Mouse (Mus musculus) erythroblast, embryonic 14.5 days (primary cell): ENCODE data around the gene Adcy2. TPM values are rescaled to one million over a fixed set of nuclear protein-coding genes. Genes with fewer than 3 reads are reported as not detected.

ENCODE experiments used
- H3K27me3 ChIP-seq: 2 replicates; pipeline ENCODE4 v1.6.1; 2012; ENCODE audit warnings: inconsistent platforms; ENCODE audit not compliant: control insufficient read depth
- H3K36me3 ChIP-seq: 2 replicates; pipeline ENCODE4 v1.6.1; 2012; ENCODE audit warnings: mild to moderate bottlenecking, inconsistent platforms; ENCODE audit not compliant: control insufficient read depth
- H3K4me1 ChIP-seq: 2 replicates; pipeline ENCODE4 v1.6.1; 2012; ENCODE audit warnings: inconsistent platforms; ENCODE audit not compliant: control insufficient read depth
- H3K4me3 ChIP-seq: replicated peaks from 2 replicates; pipeline ENCODE3; 2012; ENCODE audit warnings: moderate library complexity, mild to moderate bottlenecking, inconsistent platforms
- H3K9me3 ChIP-seq: 2 replicates; pipeline ENCODE4 v1.6.1; 2012; ENCODE audit warnings: low read length, inconsistent platforms, mixed read lengths; ENCODE audit not compliant: control insufficient read depth
- GATA1 ChIP-seq: IDR thresholded peaks from 2 replicates; pipeline ENCODE4 v1.6.1; 2012; ENCODE audit warnings: low read length, inconsistent platforms, mixed read lengths
- TAL1 ChIP-seq: IDR thresholded peaks from 3 replicates; pipeline ENCODE4 v1.6.1; 2012; ENCODE audit warnings: low read length, inconsistent platforms, mixed read lengths
- polyA plus RNA-seq: library from polyadenylated mRNA; stranded (reverse); fragments of >175 nt; gene quantifications from 2 replicates; pipeline ENCODE4 v1.2.3, GENCODE M21; 2012

Gene Adcy2
- polyA plus RNA-seq, 1 experiment = not detected

DNA sequence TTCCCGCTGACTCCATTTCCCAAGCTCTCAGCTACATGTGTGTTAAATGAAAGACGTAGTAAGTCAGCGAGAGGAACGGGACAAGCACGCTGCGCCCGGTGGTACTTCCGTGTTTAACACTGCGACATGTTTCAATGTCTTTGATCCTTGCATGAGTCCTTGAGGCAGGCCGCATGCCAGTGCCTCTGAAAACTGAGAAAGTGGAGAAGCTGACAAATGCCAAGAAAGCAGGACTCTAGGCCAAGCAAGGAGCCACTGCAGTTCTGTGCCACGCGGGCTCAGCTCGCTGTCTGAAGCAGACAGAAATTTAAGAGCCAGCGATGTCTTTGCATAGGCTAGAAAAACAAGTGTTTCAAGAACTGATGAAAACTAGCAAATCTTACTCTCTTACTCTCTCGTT is 15.3 kb downstream of the Adcy2 start:
- H3K4me1 ChIP-seq = no peaks in the 10 kb centered on the region
- no peaks in the 10 kb centered on the region for H3K36me3 ChIP-seq
- no peak for TF ChIP-seq TAL1
- TF ChIP-seq GATA1 = no peak
- H3K27me3 ChIP-seq = no peaks in the 10 kb centered on the region
- no peak overlapping the region for H3K4me3 ChIP-seq
- H3K9me3 ChIP-seq = peaks cover 7% of the 10 kb centered on the region

DNA sequence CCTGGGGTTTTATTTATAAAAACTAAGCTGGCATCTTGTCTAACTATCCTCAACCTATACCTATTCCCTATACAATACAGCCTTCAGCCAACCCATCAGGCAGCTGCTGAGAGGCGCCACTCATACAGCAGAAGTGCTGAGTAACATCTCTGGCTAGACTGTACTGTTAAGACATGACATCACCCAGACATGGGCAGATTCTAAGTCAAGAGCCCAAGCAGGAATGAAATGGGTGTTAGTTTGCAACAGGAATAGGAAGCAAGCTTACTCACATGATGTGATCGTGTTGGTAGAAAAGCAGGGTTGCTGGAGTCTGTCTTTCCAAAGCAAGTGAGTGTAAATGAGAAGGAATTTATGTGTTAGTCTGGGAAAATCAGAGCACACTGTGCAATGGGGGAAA is 18.3 kb downstream of the Adcy2 start:
- Histone ChIP-seq H3K36me3 (no peaks in the 10 kb centered on the region), H3K27me3 (no peaks in the 10 kb centered on the region), H3K4me3 (no peak overlapping the region), H3K9me3 (peaks cover 4% of the 10 kb centered on the region; the same call in 1 of the 2 replicates), H3K4me1 (no peaks in the 10 kb centered on the region)
- no peak for TF ChIP-seq GATA1
- TF ChIP-seq TAL1 = no peak

DNA sequence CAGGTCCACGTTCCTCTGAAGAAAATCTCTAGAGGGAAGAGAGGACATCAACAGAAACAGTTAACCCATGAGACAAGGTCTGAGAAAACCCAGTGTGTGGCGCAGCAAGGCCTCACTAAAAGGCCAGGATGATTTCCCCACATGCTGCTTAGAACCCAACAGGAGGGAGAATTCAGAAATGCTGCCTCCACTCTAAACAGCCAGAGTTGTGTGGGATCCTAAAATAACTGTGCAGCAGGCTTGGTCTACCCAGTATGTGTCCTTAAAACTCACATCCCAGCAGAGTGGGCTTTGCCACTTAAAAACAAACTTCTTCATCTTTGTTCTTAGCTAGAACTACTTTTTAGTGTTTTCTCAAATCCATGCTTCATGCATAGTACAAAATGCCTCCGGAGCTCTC is 26.2 kb downstream of the Adcy2 start:
- Histone ChIP-seq H3K27me3 (no peaks in the 10 kb centered on the region), H3K4me3 (no peak overlapping the region), H3K36me3 (no peaks in the 10 kb centered on the region), H3K9me3 (peaks cover 13% of the 10 kb centered on the region), H3K4me1 (no peaks in the 10 kb centered on the region)
- TF ChIP-seq TAL1 (no peak), GATA1 (no peak)

DNA sequence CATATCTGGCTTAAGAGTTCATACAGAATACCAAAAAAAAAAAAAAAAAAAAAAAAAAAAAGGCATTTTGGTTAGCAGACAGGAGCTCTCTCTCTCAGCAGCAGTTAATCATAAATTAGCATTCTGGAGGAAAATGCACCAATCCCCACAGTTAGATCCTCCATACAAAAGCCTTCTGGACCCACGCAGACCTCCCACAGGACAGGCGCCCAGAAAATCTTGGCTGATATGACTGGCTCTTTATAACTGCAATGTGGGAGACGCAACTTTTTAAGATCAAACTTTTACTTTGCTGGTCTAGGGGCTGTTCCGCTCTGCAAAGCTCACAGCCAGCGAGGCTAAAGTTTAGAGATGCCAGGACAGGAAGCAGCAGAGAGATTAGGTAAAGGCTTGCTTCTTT is 37.8 kb downstream of the Adcy2 start:
- H3K27me3 ChIP-seq = no peaks in the 10 kb centered on the region
- H3K4me3 ChIP-seq = no peak overlapping the region
- peaks cover 6% of the 10 kb centered on the region; the same call in 1 of the 2 replicates for H3K9me3 ChIP-seq
- H3K36me3 ChIP-seq = no peaks in the 10 kb centered on the region
- no peaks in the 10 kb centered on the region for H3K4me1 ChIP-seq
- TF ChIP-seq GATA1 (no peak), TAL1 (no peak)

DNA sequence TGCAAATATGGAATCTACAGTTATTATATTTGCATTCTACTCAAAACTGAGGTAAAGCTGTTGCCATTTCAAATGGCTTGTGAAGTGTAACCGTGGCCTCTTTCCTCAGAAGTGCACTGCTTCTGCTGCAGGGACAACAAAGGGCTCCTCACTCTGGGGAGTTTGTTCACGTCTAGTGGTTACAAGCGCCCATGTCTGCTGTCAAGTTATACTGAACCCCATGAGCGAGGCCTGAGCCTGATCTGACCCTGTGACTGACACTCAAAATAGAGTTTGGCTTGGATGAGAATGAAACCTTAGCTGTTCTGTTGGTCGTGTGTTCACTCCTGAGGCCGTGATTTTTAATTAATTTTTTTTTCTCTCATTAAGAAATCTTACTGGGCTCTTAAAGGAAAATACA is 38.8 kb downstream of the Adcy2 start:
- H3K36me3 ChIP-seq = no peaks in the 10 kb centered on the region
- no peaks in the 10 kb centered on the region for H3K27me3 ChIP-seq
- TF ChIP-seq GATA1 = no peak
- TF ChIP-seq TAL1 = no peak
- peaks cover 8% of the 10 kb centered on the region; the same call in 1 of the 2 replicates for H3K9me3 ChIP-seq
- no peak overlapping the region for H3K4me3 ChIP-seq
- no peaks in the 10 kb centered on the region for H3K4me1 ChIP-seq

DNA sequence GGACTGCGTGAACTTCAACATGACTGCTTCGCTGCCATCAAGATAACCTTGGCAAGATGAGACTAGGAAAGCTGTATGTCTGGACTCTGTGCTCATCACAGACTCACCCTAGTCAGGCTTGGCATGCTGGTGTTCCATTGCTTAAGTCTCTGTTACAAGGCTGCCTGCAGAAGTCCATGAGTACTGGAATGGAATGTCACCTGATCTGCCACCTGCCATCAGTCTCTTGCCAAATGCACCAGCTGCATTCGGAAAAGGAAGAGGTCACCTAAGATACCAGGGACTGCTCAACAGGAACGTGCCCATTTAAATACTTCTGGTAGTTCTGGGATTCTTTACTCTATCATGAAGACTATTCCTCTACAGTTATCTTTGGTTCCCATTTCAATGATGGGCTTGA is 39.9 kb downstream of the Adcy2 start:
- no peaks in the 10 kb centered on the region for H3K4me1 ChIP-seq
- no peak overlapping the region for H3K4me3 ChIP-seq
- H3K27me3 ChIP-seq = no peaks in the 10 kb centered on the region
- H3K36me3 ChIP-seq = no peaks in the 10 kb centered on the region
- no peak for TF ChIP-seq TAL1
- TF ChIP-seq GATA1 = no peak
- peaks cover 8% of the 10 kb centered on the region; the same call in 1 of the 2 replicates for H3K9me3 ChIP-seq

DNA sequence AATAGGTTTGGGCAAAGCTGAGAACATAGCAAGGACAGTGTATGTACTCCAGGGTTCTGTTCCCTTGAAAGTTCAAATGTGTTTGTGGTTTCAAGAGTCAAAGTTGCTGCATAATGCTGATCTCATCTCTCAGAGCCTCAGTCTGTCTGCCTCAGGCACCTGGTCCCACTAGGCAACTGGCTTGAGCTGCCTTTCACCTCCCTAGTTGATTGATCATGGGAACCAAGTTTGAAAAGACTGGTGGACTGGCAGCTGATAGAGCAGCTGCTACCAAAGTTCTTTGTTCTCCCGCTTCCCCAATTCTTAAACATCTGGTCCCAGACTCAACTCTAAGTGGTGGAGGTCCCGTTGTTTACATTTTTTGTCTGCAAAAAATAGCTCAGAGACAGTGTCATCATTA is 56.6 kb downstream of the Adcy2 start:
- no peaks in the 10 kb centered on the region for H3K27me3 ChIP-seq
- no peaks in the 10 kb centered on the region for H3K36me3 ChIP-seq
- H3K4me1 ChIP-seq = no peaks in the 10 kb centered on the region
- H3K9me3 ChIP-seq = peaks cover 2% of the 10 kb centered on the region; the same call in 1 of the 2 replicates
- TF ChIP-seq GATA1 (no peak), TAL1 (no peak)
- no peak overlapping the region for H3K4me3 ChIP-seq

DNA sequence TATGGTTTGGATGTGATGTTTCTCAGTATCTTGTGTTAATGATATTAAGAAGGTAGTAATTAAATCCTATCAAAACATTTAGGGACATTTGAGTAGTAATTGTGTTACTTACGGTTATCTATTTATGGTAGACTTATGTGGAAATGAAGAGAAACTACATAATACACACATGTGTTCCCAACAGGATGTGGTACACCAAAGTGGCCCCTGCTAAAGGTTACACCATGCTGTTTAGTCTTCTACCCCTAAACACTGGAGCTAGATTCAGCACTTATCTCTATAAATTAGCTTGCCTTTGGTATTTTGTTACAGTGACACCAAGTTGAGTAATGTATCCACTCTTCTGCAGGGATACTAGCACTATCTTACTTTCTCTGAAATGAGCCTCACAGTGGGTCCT is 57.9 kb downstream of the Adcy2 start:
- TF ChIP-seq TAL1 = no peak
- no peak for TF ChIP-seq GATA1
- Histone ChIP-seq H3K36me3 (no peaks in the 10 kb centered on the region), H3K9me3 (peaks cover 2% of the 10 kb centered on the region; the same call in 1 of the 2 replicates), H3K4me3 (no peak overlapping the region), H3K4me1 (no peaks in the 10 kb centered on the region), H3K27me3 (no peaks in the 10 kb centered on the region)

DNA sequence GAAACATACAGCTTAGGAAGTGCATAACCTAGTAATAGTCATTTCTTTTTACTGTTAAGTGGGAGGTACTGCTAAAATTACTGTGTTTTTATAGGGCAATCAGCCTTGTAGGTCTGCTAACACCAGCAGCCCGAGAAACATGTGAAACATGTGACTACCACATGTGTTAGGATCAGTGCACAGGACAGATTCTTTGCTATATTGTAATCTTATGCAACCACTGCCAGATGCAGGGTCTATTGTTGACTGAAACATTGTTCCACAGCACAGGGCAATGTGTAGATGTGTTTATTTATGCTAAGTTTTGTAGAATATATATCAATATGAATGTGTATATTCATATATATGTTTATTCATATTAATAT is 67.1 kb downstream of the Adcy2 start:
- no peaks in the 10 kb centered on the region for H3K4me1 ChIP-seq
- no peaks in the 10 kb centered on the region for H3K36me3 ChIP-seq
- no peak overlapping the region for H3K4me3 ChIP-seq
- no peaks in the 10 kb centered on the region for H3K27me3 ChIP-seq
- TF ChIP-seq GATA1 = no peak
- TF ChIP-seq TAL1 = no peak
- H3K9me3 ChIP-seq = peaks cover 17% of the 10 kb centered on the region

DNA sequence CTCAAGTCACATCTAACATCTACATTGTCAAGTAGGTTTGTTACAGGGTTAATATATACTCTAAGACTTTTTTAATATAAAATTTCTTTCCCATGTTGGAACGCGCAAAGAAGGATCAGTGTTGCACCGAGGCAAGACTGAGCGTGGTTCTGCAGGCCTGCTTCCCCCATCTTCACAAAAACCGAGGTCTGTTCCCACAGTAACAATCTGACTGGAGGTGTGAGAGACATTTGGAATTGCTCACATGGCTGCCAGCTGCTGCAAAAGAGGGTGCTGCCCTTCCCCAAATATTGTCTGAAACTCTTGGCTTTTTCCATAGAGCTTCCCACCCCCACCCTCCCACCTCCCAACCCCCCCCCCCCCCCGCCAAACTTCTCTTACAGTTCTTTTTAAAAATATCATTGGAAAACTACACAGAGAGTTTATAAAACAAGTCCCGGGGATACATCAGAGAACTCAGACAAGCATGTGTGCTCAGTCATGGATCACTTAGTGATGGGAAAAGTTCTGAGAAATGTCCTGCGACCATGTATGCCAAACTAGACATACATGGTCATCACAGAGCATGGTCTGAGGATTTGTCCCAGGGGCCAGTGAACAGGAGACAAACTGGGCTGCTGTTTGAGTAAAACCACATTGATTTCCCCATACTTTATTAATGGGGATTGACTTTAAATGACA is 67.6 kb downstream of the Adcy2 start:
- H3K4me3 ChIP-seq = no peak overlapping the region
- H3K9me3 ChIP-seq = peaks cover 17% of the 10 kb centered on the region
- no peaks in the 10 kb centered on the region for H3K4me1 ChIP-seq
- no peaks in the 10 kb centered on the region for H3K36me3 ChIP-seq
- H3K27me3 ChIP-seq = no peaks in the 10 kb centered on the region
- TF ChIP-seq TAL1 (no peak), GATA1 (no peak)
